Mouse (Mus musculus) bone marrow macrophage, adult 2 months (primary cell): ENCODE measurements around the gene Cry2.

Experiments used
- CTCF ChIP-seq: IDR thresholded peaks from 2 replicates; pipeline ENCODE4 v1.5.1; 2012; ENCODE audit warnings: low read depth, mild to moderate bottlenecking, low read length, moderate library complexity
- POLR2A ChIP-seq: IDR thresholded peaks from 2 replicates; pipeline ENCODE4 v1.6.1; 2012; ENCODE audit warnings: mild to moderate bottlenecking, low read depth, low read length, borderline replicate concordance

DNA sequence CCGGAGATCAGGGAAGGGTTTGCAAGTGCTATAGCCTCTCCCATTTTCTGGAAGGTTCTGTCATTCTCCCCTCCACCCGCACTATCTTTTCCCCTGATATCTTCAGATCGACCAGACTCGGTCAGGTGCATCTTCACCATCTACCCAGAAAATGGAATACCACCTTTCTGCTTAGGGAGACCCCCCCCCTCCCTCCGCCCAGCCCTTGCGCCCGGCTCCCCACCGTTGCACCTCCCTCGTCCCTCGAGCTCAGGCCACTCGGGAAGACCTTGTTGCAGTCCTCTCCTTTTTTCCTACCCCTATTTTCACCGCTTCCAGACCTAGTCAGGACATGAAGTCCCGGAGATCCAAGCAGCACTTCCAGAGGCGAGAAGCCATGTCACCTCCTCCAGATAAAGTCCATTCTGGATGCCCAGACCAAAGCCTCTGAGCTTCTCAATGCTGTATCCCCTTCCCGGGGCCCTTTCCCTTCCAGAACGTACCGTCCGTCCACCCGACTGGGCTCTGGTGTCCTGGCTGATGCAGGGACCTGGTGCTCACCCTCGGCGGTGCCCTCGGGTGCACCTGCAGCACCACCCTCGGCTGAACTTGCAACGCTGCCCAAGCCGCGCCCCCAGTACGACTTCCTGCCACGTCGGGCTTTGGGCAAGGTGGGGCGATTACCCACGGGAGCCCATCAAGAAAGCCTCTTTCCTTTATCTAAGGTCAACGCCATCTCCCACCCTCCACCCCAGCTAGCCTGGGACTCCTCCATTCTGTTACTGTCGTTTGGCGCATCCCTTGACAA is 26.3 kb upstream of the Cry2 start, which contains the start of gene Slc35c1:
- TF ChIP-seq POLR2A (no peak), CTCF (no peak)
